Mouse (Mus musculus): ENCODE data around the gene Srr.

DNA sequence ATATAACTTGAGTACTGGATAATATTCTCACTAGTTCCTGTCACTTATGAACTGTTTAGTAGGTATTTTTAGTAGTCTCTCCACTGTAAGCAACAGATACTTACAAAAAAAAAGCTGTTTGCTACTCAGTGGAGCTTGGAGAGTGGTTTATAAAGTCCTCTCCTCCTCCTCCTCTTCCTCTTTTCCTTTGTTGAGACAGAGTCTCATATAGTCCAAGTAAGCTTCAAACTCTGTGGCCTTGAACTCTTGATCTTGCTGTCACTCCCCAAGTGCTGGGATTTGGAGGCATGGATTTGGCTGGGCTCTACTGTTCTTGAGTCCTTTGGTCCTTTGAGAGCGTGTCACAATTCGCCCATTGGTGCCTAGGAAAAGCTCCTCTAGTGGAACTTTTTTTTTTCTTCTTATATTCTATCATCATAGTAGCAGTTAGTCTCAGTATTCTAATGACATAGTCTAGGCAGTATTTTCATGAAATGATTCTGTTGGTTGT, 1.5 kb upstream of the Srr start:
- no peak for TF ChIP-seq CTCF (IDR thresholded peaks at IDR 0.05; ENCODE audit: low read depth)
- TF ChIP-seq EP300 (IDR thresholded peaks at IDR 0.05; ENCODE audit: low read depth), result no peak

Data from liver, embryonic 14.5 days (tissue).